Mouse (Mus musculus) c-Kit-positive CD71-positive TER-119-negative erythroid progenitor cells, embryonic 14.5 days (primary cell): ENCODE data around the gene H2afy2.
A peak's percentile ranks its signal among the peaks of the same experiment; 100 is the strongest.

Experiments
- DNase-seq: peaks from one replicate; pipeline ENCODE4 v3.0.0-alpha.2; 2013; ENCODE audit warnings: low read depth

The H2afy2 gene

DNA sequence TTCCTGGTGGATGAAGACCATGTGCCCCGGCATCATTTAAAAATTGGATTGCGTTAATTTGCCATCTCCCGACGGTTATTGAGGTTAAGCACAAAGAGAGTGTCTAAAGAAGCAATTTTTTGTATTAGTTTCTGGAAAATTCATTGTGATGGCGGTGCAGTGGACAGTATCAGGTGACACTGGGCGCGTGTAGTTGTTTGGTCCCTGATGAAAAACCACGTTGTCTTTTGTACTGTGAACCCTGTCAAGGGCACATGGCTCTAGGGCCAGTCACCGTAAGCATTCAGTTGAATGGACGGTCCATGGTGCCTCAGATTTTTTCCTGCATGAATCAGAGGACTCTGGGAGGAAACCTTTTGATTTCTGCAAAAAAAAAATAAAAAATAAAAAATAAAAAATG is 467 bp upstream of the H2afy2 start:
- no peak for DNase-seq

DNA sequence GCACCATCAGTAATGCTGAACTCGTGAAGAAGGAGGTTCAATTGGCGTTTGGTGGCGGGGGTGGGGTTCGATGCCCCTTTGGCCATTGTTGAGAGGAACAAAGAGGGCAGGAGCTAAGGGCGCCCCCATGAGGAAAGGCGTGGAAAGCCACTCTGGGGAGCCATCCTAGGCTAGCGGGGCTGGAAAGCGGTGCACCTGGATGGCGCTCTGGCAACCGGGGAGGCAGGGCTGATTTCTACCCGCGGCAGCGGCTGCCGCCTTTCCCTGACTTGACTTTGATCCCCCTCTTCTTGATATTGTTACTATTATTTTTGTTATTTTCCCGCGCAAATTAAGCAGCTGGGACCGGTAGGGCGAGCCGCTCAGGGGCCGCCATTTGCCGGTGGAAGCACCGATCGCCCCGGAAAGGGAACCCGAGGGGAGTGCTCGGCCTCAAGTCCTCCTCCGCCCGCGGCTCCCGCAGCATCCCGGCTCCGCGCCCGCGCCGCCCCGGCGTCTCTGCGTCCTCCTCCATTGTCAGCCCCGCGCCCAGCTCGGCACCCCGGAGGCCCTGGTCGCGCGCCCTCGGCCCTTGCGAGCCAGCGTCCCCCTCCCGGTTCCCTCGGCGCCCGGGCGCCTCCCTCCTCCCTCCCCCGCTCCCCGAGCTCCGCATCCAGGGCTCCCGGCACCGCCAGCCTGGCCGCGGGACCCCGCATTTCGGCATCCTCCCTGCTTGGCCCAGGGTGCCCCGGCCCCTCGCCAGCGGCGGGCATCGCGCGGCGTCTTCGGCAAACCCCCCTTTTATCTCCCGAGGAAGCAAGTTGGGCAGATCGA is 942 bp downstream of the H2afy2 start:
- peak; percentile 5 for DNase-seq

DNA sequence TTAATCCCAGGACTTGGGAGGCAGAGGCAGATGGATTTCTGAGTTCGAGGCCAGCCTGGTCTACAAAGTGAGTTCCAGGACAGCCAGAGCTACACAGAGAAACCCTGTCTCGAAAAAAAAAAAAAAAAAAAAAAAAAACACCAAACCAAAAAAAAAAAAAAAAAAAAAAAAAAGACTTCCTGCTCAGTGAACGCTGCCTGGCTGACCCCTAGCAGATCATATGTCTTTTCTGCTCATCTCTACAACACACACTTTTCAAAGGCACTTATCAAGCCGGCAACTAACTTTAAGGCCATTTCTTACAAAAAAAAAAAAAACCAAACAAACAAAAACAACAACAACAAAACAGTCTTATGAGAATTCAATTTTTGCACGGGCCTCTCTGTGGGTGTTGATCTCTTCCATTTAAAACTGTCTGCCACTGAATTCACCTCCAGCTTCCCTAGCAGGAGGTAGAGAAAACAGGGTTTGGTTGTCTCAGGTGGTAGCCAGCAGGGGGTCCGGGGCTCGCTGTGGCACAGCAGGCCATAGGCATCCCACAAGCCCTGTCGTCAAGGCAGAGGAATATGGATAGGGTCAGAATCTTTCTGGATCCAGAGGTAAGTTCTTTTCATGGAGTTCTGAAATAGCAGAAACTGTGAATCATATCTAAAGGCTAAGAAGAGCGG is 2.4 kb downstream of the H2afy2 start:
- no peak for DNase-seq

DNA sequence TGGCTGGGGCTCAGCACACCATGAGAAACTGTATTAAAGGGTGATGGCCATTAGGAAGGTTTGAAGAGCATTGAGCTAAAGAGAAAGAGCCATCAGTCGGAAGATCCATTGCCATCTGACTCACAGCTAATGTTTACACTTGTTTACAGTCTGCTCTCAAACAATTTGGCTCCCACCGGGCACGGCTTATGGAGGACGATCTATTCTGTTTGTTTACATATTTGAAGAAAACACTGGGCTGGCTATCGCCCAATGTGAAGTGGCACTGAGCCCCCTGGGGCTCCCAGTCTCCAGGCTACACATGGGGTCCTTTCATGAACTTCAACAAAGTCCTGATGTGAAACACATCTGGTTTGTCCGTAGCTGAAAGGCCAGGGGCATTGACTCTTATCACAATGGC is 17.1 kb downstream of the H2afy2 start:
- no peak for DNase-seq

DNA sequence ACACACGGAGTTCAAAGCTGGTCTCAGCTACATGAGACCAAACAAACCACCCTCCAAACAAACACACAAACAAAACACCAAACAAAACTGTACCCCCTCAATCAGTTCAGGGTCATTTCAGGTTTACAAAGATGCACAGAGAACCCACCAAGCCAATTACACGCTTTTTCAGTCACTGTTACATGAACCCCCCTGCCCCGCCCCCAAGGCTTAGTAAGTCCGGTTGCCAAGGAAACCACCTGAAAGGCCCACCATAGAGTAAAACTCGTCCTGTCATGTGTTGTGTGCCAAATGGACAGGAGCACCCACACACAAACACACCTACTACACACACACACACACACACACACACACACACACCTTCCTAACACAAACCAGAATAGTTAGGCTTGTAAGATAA is 18.4 kb downstream of the H2afy2 start:
- DNase-seq, result no peak

DNA sequence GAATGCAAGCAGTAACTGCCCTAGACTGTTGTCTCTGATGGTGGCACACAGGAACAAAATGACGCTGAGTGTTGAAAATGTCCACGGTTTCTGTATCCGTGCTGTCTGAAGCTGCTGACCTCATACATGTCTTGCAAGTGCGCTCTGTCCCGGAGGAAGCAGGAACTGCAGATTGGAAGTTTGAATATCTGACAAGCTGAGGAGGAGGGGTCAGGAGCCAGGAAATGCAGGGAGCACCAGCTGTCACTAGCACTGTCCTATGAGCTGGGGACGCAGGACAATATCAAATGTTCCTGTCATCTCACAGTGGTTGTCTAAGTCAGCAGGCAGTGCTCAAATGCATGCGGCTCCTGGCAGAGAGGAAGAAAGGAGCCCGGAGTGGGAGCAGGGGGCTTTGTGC is 19.3 kb downstream of the H2afy2 start:
- DNase-seq, result no peak

DNA sequence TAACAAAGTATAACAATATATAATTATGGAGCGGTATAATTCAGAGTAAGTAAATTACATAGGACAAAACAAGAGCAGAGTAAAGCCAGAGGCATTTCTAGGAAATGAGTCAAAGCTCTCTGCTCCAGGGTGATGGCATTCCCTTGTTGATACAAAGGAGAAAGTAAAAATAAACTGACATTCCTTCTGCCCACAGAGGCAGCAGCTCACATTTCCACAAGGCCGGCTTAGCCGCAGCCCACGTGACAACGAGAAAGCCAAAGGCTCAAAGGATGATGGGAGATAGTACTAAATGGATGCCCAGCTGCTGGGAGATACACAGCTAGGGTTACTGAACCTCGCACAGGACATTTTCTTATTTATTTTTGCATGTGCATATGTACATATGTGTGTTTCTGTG is 24.1 kb downstream of the H2afy2 start:
- DNase-seq, result no peak

DNA sequence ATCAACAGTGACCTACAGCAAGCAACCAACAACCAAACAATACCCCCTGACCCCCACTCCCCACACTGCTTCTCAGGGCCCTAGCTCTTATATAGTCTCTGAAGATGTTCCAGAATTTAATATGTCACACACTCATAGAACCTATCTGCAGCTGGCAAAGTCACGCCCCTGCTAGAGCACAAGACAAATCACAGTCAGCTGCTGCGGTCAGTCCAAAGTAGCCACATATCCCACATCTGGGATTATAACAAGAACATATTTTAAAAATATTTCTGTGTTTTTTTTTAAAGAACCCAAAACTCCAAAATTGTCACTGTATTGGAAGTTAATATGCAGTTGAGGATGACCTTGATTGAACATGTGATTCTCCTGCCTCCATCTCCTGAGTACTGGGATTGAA is 25.0 kb downstream of the H2afy2 start:
- no peak for DNase-seq

DNA sequence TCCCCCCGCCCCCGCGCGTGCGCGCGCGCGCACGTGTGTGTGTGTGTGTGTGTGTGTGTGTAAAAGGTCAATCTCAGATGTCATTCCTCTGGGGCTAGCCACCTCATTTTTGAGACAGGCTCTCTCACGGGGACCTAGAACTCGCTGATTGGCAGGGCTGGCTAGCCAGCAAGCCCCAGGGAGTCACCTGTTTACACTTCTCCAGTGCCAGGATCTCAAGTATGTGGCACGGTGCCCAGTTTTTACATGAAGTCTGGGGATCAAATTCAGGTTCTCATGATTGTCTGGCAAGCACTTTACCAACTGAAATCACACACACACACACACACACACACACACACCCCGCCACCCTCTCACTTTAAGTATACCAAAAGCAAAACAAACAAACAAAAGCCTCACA is 26.9 kb downstream of the H2afy2 start:
- no peak for DNase-seq

DNA sequence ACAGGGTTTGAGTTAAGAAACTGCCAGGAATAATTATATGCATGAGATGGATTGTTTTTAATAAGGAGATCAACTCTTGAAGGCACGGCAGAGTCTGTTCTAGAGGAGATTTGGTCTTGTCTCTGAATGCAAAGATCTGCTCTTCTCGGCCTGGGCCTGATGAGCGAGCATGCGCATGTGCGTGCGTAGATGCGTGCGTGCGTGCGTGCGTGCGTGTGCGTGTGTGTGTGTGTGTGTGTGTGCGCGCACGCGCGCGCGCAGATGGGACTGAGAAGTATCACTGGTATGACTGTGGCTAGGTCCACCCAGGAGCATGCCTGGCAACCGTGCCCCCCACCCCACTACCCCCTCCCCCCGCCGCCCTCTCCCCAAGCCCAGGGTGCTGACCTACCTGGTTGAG is 30.9 kb downstream of the H2afy2 start:
- DNase-seq, result no peak

DNA sequence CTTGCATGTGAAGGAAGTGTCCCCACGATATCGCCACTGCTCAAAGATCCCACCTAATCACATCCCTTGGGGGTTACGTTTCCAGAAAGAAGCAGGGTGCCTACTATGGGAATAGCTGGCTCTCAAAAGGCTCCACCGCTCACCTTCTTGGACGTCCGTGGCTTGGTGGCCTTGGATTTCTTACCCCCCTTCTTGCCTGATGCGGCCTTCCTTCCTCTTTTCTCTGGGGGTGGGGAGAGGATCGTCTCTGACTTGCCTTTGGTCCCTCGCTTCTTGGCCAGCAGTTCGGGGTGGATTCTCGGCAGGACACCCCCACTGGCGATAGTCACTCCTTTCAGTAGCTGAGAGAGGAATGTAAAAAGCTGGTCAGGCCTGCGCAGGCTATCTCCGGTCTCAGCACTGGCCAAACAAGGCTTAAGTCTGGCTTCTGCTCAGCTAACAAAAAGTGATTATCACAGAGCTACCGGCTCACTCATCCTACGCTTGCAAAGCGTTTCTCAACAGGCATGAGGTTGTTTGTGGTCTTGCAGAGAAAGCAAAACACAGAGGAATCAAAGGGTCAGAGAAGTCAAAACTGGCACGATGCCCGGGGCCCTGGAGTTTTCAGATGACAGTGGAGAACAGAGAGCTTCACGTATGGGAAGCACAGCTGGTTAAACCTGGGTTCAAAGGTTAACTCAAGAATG is 32.3 kb downstream of the H2afy2 start:
- DNase-seq, result no peak

DNA sequence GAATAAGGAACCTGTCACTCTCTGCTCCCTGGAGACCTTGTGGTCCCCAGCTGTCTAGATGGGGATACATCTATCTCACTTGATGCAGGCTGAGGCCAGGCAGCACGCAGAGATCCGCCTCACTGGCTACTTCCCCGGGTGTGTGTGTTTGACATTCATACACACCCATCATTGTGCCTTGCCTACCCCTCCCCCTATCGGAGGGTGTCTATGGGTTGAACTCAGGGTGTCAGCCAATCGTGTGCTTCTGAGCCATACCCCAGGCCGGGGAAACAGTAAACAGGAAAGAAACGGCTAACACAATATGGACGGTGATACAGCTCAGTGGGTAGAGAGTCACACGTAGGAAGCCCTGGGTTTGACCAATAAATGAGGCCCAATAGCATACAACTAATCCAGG is 33.9 kb downstream of the H2afy2 start:
- DNase-seq, result no peak

DNA sequence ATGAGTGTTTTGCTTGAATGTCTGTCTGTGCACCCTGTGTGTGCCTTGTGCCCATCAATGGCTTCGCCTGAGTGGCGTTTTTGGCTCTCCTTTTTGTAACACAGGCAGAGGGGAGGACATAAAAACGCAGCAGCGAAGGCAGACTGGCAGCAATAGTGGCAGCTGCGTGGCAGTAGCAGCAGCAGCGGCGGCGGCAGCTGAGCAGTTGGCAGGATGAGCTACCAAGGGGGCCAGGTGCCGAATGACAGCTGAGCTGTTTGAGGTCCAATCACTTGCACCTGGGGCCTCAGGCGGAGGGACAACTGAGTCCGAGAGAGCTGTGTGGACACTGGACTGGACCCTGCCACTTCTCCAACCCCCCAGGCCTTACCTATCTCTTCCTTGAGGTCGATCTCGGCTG is 36.6 kb downstream of the H2afy2 start:
- DNase-seq, result no peak

DNA sequence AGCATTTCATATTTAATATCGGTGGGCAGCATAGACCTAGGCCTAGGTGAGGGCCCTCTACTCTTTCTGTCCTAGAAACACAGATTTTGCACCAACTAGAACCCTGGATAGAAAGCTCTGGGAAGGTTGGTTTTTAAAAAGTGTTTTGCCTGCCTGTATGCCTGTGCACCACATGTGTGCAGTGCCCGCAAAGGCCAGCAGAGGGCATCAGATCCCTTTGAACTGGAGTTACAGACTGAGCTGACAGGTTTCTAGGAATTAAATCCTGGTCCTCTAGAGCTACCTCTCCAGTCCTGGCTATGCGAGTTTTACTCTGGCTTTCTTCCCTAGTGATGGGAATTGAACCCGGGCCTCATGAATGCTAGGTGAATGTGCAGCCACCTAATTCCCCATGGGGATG is 38.8 kb downstream of the H2afy2 start:
- DNase-seq, result no peak

DNA sequence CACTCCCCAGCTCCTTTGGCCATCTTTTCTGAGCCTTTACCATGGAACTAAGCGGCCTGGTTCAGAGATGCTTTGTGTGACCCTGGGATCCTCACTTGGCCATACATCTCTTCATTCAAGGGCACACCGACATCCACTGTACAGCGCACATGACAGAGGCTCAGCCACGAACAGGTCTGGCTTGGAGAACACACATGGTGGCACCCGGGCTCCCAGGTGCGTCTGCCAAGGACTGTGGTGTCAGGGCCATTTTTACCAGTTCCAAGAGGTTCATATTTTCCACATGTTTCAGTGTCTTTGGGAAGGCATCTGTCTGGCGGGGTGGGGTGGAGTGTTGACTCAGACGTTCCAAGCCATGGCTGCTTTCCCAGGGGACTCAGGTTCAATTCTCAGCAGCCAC is 41.6 kb downstream of the H2afy2 start:
- no peak for DNase-seq

DNA sequence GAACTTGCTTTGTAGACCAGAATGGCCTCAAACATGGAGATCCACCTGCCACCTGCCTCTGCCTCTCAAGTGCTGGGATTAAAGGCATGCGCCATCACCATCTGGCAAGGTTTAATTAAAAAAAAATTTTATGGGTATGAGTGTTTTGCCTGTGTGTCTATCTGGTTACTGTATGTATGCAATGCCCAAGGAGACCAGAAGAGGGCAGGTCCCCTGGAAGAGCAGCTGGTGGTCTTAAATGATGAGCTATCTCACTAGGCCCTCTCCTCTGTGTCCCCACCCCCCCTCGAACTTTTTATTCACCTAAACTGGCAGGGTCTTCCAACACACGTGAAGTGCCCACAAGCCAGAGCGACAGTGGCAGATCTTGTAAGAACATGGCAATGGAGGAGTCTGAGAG is 42.1 kb downstream of the H2afy2 start:
- DNase-seq, result no peak

DNA sequence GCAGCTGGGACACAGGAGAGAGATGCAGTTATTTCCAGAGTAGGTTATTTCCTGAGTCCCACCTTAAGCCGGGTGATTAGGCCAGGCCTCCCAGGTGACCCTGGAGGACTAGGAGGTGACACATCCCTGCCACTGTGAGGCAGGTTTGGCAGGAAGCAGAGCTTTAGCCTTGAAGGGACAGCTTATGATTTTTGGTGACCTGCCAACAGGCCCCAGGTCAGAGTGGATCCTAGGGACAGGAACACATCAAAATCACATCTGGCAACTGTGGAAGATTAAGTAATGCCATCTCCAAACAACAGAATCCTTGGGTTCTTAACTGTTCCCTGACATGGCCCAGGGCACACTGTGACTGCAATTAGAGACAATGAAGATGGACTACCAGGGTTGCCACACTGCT is 42.6 kb downstream of the H2afy2 start:
- no peak for DNase-seq

DNA sequence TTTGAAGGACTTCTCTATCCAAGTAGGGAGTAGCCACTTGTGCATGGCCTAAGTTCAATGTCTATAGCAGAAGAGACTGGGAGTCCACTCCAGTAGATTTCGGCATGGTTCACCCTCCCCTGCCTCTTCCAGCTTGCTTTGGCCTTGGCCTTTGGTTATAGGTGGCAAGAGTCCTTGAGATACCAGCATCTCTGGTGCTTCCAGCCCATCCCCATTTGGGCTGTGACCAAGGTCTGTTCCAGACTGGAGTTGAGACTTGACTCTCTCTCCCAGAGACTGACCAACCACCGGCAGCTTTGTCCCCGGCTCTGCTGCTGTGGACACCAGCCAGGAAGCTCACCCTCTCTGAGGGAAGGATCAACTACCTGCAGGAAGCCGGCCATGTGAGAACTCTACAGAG is 45.8 kb downstream of the H2afy2 start:
- no peak for DNase-seq

DNA sequence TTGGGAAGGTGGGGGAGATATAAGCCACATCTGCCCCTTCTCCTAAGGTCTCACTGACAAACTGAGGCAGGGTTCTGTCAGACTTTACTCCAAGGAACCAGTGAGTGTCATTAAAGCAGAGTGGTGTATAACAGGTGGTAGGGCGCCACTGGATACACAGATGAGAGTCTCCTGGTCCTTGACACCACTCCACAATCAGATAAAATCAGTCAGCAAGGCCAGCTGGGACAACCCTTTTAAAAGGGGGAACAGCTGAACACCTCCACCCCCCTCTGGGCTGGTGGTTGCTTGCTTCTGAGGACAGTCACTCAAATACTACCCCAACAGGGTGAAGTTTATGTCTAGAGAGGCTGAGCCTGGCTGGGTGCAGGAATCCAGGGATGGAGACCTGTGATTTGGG is 46.4 kb downstream of the H2afy2 start:
- DNase-seq, result no peak

DNA sequence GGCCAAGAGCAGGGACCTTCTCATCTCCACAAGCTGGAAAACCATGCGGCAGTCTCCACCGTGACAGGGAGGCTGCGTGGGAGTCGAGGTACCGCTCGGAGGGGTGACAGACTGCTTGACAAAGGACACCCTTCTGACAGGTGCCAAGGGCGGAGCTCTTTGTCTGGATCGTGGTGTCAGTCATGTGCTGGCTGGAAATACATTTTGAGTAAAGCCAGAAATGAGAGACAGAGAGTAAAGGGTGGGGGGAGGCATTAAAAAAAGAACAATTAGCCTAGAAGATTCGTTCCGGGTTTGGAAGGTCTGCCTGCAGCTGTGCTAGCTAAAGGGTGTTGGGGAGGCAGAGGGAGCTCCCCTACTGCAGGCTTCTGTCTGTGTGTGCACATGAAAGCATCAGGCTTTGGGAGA is 47.3 kb downstream of the H2afy2 start:
- DNase-seq, result no peak

DNA sequence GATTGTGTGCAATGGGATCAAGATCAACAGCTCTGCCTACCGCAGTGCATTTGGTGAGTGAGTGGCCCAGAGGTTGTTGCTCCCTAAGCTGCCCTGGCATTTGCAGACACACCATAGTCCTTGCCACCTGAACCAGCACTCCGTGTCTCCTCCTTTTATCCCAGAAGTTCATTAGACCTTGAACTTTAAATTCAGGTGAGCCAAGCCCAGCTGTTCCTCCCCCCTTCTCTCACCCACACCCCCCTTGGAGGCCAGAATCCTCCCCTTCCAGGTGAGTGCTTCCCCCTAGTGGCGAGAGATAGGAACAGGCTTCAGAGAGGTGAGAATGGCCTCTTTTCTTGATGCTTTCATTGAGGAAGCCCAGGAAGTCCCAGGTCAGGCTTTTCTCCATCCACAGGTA is 49.6 kb downstream of the H2afy2 start:
- peak; percentile 42 for DNase-seq

DNA sequence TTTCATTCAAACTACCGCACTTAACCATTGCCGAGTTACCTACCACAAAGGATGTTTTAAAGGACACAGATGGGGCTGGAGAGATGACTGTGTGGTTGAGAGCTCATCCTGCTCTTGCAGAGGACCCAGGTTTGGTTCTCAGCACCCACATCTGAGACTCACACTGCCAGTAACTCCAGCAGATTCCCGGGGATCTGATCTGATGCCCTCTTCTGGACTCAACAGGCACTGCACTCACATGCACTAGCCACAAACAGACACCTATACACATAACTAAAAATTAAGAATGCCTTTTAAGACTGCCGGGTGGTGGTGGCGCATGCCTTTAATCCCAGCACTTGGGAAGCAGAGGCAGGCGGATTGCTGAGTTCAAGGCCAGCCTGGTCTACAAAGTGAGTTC is 53.8 kb downstream of the H2afy2 start:
- no peak for DNase-seq

DNA sequence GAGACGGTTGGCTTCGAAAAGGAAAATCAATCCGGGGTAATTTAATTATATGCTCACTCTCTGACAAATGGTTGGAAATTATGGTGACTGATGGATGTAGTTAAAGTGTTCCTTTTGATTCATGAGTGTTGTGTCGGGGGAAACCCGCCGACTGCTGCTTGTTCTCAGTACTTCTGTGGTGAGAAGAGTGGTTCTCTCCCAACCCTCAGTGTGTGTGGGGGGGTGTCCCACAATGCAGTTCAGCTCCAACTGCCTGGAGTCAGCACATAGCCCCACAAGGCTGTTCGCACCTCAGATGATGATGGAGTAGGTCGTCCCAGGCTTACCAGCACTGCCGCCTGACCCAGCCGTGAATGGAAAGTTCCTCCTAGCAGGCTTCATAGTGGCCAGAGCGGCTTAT is 54.8 kb downstream of the H2afy2 start:
- DNase-seq, result no peak
